Mouse (Mus musculus) heart, postnatal 0 days (tissue): Measurements from ENCODE around the gene Axl. TPM values are rescaled to one million over a fixed set of nuclear protein-coding genes. Genes with fewer than 3 reads are reported as not detected.

Experiments
- ATAC-seq: fragments of 200-750 bp; cut with Nextera tagmentation; 2 replicates; pipeline ENCODE4 v1.8.0; 2017; ENCODE audit warnings: low read depth, moderate number of reproducible peaks, moderate library complexity; ENCODE audit not compliant: insufficient read depth
- DNase-seq: peaks from one replicate; pipeline ENCODE4 v3.0.0-alpha.2; 2016; ENCODE audit warnings: low spot score
- H3K27ac ChIP-seq: fragments of 300-500 bp; sonication (generic); 2 replicates; pipeline ENCODE4 v1.5.1; 2014; ENCODE audit warnings: low read depth, mild to moderate bottlenecking
- H3K27me3 ChIP-seq: fragments of 300-500 bp; sonication (generic); 2 replicates; pipeline ENCODE4 v1.6.1; 2014; ENCODE audit warnings: low read length, mixed read lengths; ENCODE audit not compliant: control insufficient read depth, insufficient read depth
- H3K36me3 ChIP-seq: fragments of 300-500 bp; sonication (generic); replicated peaks from 2 replicates; pipeline ENCODE4 v1.6.1; 2014; ENCODE audit warnings: low read length, mixed read lengths; ENCODE audit not compliant: control insufficient read depth, insufficient read depth
- H3K4me1 ChIP-seq: fragments of 300-500 bp; sonication (generic); 2 replicates; pipeline ENCODE4 v1.6.1; 2014; ENCODE audit warnings: antibody characterized with exemption; ENCODE audit not compliant: control insufficient read depth, insufficient read depth
- H3K4me2 ChIP-seq: fragments of 300-500 bp; sonication (generic); 2 replicates; pipeline ENCODE4 v1.6.1; 2014; ENCODE audit warnings: low read depth, mild to moderate bottlenecking, low read length, moderate library complexity
- H3K4me3 ChIP-seq: fragments of 300-500 bp; sonication (generic); 2 replicates; pipeline ENCODE4 v1.5.1; 2014; ENCODE audit warnings: low read depth, low read length
- H3K9ac ChIP-seq: fragments of 300-500 bp; sonication (generic); replicated peaks from 2 replicates; pipeline ENCODE4 v1.6.1; 2014; ENCODE audit warnings: low read depth, low read length, mixed read lengths
- H3K9me3 ChIP-seq: fragments of 300-500 bp; sonication (generic); replicated peaks from 2 replicates; pipeline ENCODE4 v1.6.1; 2016; ENCODE audit warnings: low read length; ENCODE audit not compliant: control insufficient read depth
- CTCF ChIP-seq: IDR thresholded peaks from 2 replicates; pipeline ENCODE4 v1.5.1; 2016; ENCODE audit warnings: antibody characterized with exemption, control low read depth, low read depth
- EP300 ChIP-seq: IDR thresholded peaks from 2 replicates; pipeline ENCODE4 v1.6.1; 2016; ENCODE audit warnings: antibody characterized with exemption, low read depth
- WGBS: fragments of 180-500 bp; shearing (Covaris S2); extraction: QIAGEN DNeasy Blood & Tissue Kit; methylation state at CpG from one replicate; pipeline ENCODE4 v1.1.7; 2014; 5-methylcytosine and 5-hydroxymethylcytosine counted together
- polyA plus RNA-seq: library from polyadenylated mRNA; unstranded; fragments of >200 nt; fragmentation: Nextera tagmentation; extraction: Ambion mirVana; gene quantifications from 2 replicates; pipeline ENCODE4 v1.2.1, GENCODE M21; 2015
- total RNA-seq: library from RNA; depleted of rRNA; stranded (reverse); fragments of >200 nt; gene quantifications from 2 replicates; pipeline ENCODE4 v1.2.3, GENCODE M21; 2014; ENCODE audit warnings: low replicate concordance

The Axl gene
- total and polyA plus RNA-seq, 2 experiments from 2014 or later, result 33.3 to 63.8 TPM

GRCm38 (mm10) chr7:25719761-25720610 lies 68.5 kb downstream of the Axl start:
- Histone ChIP-seq H3K9ac (no peak overlapping the region), H3K4me3 (no peak overlapping the region), H3K36me3 (peaks cover 57% of the 10 kb centered on the region), H3K27me3 (no peaks in the 10 kb centered on the region), H3K4me1 (peaks cover 18% of the 10 kb centered on the region), H3K27ac (peak overlapping the region; percentile 93), H3K4me2 (no peak overlapping the region), H3K9me3 (no peaks in the 10 kb centered on the region)
- ATAC-seq (no peak; the same call in 1 of the 2 replicates), DNase-seq (peak; percentile 70)
- TF ChIP-seq EP300 (no peak), CTCF (peak; percentile 92)
- 54% methylated on average over 10 of the region's 10 CpGs for WGBS

GRCm38 (mm10) chr7:25718788-25719417 lies 69.6 kb downstream of the Axl start, which contains the start of gene Ccdc97:
Ccdc97 (minus strand) TSS chr7:25719088.
- TF ChIP-seq CTCF, result no peak
- TF ChIP-seq EP300, result peak; percentile 7; the same call in 1 of the 2 replicates
- peak within 1 kb of the TSS; percentile 93 for H3K27ac ChIP-seq
- ATAC-seq, result peak; percentile 87
- H3K9ac ChIP-seq, result peak within 1 kb of the TSS; percentile 71
- H3K4me1 ChIP-seq, result peaks cover 18% of the 10 kb centered on the region
- WGBS, result 3% methylated on average over 32 of the region's 32 CpGs
- H3K27me3 ChIP-seq, result no peaks in the 10 kb centered on the region
- DNase-seq, result peak; percentile 93
- H3K36me3 ChIP-seq, result peaks cover 57% of the 10 kb centered on the region
- no peaks in the 10 kb centered on the region for H3K9me3 ChIP-seq
- H3K4me3 ChIP-seq, result peak within 1 kb of the TSS; percentile 85
- peak within 1 kb of the TSS; percentile 87 for H3K4me2 ChIP-seq

- DNase-seq (no peak), ATAC-seq (no peak)
- H3K4me3 ChIP-seq, result no peak overlapping the region
- no peak overlapping the region; the same call in 1 of the 2 replicates for H3K4me2 ChIP-seq
- peaks cover 18% of the 10 kb centered on the region for H3K4me1 ChIP-seq
- H3K27ac ChIP-seq, result no peak overlapping the region
- WGBS, result 82% methylated on average over 3 of the region's 3 CpGs
- H3K9ac ChIP-seq, result no peak overlapping the region
- peaks cover 57% of the 10 kb centered on the region for H3K36me3 ChIP-seq
- TF ChIP-seq CTCF (no peak), EP300 (no peak)
- no peaks in the 10 kb centered on the region for H3K9me3 ChIP-seq
- H3K27me3 ChIP-seq, result no peaks in the 10 kb centered on the region
Observed at GRCm38 (mm10) chr7:25717478-25717877, 71.0 kb downstream of the Axl start.

GRCm38 (mm10) chr7:25715731-25716271 lies 72.7 kb downstream of the Axl start:
- Histone ChIP-seq H3K36me3 (peaks cover 52% of the 10 kb centered on the region), H3K4me3 (no peak overlapping the region), H3K27me3 (no peaks in the 10 kb centered on the region), H3K9ac (no peak overlapping the region), H3K4me2 (no peak overlapping the region), H3K4me1 (peaks cover 32% of the 10 kb centered on the region), H3K27ac (no peak overlapping the region), H3K9me3 (no peaks in the 10 kb centered on the region)
- DNase-seq, result no peak
- WGBS, result 92% methylated on average over 21 of the region's 22 CpGs
- no peak for ATAC-seq
- TF ChIP-seq CTCF, result no peak
- no peak for TF ChIP-seq EP300

- TF ChIP-seq EP300, result no peak
- no peak for TF ChIP-seq CTCF
- 82% methylated on average over 8 of the region's 8 CpGs for WGBS
Observed at GRCm38 (mm10) chr7:25714581-25714980, 73.9 kb downstream of the Axl start.

More at GRCm38 (mm10) chr7:25714581-25714980, 73.9 kb downstream of the Axl start:
- ATAC-seq, result no peak
- H3K27me3 ChIP-seq, result no peaks in the 10 kb centered on the region
- no peak overlapping the region for H3K4me2 ChIP-seq
- DNase-seq, result no peak
- no peaks in the 10 kb centered on the region for H3K9me3 ChIP-seq
- H3K36me3 ChIP-seq, result peaks cover 46% of the 10 kb centered on the region
- H3K9ac ChIP-seq, result no peak overlapping the region
- peaks cover 42% of the 10 kb centered on the region for H3K4me1 ChIP-seq
- no peak overlapping the region for H3K4me3 ChIP-seq
- H3K27ac ChIP-seq, result no peak overlapping the region
